Mouse (Mus musculus): ENCODE measurements at regions not wholly inside any gene's neighbourhood (a gene's known extent, or its start where the extent isn't known, plus 50 kb on each side); places are given as distances from the start of the nearest gene placed in this dataset.
"Not testable (repeated sequence)": the region's sequence is repeated elsewhere in the genome, so short reads cannot be mapped to it uniquely, and the experiment has no call there.

DNA sequence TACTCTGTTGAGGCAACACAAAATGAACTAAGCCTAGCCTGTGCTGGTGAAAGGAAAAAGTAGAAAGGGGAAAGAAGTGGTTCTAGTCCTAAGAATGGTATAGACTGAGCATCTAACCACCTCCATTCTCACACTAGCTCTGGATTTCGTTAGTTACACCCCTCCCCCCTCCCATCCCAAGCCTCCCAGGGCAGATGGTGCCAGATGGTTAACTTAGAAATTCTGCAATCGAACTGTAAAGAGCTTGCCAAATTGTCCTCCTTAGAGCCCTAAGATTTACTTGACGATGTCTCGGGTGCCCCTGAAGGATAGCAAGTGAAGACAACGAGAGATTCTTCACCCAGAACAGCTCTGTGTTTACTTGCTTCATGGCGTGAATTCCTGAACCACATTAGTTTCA lies 453.7 kb upstream of the Clint1 start:
- H3K4me2 ChIP-seq (replicated peaks), result no peak overlapping the region
- H3K27me3 ChIP-seq (replicated peaks), result no peaks in the 10 kb centered on the region
- no peak overlapping the region for H3K9ac ChIP-seq
- ATAC-seq, result no peak
- no peak overlapping the region for H3K4me3 ChIP-seq (replicated peaks)
- no peaks in the 10 kb centered on the region for H3K36me3 ChIP-seq
- H3K4me1 ChIP-seq (replicated peaks), result no peaks in the 10 kb centered on the region
- no peak overlapping the region for H3K27ac ChIP-seq
- 40% methylated on average over 6 of the region's 6 CpGs for WGBS
- H3K9me3 ChIP-seq, result no peaks in the 10 kb centered on the region

DNA sequence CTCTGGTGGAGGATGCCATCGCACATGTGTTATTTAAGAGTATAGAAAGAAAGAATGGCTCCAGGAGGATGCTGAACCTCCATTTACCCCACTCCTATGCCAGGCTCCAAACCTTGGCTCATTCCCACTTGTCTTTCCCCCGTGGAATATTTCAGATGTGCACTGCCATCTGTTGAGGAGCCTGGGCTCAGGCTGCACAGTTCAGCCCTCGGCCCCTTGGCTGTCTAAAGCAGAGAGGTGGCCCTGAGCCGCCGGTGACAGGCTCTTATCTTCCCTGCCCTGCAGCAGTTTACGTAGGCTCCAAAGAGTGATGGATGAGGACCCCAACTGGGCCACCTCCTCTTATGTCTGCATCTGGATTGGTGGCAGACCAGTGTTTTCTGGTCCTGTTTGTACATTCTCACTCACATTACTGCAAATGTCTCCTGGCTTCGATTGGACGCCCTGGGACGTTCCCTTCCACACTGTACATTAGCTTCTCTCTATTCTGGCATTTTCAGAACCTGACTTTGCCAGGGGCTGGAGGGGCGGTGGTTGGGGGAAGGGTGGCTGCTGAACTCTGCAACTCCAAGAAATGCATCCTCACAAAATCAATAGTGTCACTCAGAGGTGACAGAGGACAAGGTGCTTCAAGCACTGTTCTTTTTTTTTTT lies 447.3 kb upstream of the Clint1 start:
- no peaks in the 10 kb centered on the region for H3K4me1 ChIP-seq (replicated peaks)
- ATAC-seq, result no peak

DNA sequence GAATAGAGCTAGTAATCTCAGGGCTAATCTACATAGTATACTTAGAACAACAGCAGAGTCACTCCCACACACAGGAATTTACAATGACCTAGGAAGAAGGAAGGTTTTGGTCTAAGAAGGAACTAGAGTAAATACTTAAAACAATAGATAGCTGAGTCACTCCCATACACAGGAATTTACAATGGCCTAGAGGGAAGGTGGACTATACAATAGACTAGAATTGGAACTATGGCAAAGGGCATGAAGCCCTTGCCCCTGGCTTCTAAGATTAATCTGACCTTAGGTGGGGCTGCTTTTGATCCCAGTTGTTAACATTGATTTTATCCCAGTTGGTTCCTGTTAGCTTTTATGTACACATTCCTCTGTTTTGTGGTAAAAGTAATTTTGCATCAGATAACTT lies 427.8 kb upstream of the Clint1 start:
- not testable (repeated sequence) for H3K4me3 ChIP-seq (replicated peaks); H3K36me3 ChIP-seq; H3K4me1 ChIP-seq (replicated peaks); ATAC-seq; H3K27me3 ChIP-seq (replicated peaks); H3K27ac ChIP-seq; H3K9me3 ChIP-seq; H3K9ac ChIP-seq; H3K4me2 ChIP-seq (replicated peaks)

More for the DNA sequence above, 447.3 kb upstream of the Clint1 start:
- no peak overlapping the region for H3K4me2 ChIP-seq (replicated peaks)
- H3K4me3 ChIP-seq (replicated peaks), result no peak overlapping the region
- no peaks in the 10 kb centered on the region for H3K36me3 ChIP-seq
- H3K27ac ChIP-seq, result no peak overlapping the region
- H3K9me3 ChIP-seq, result no peaks in the 10 kb centered on the region
- no peaks in the 10 kb centered on the region for H3K27me3 ChIP-seq (replicated peaks)
- no peak overlapping the region for H3K9ac ChIP-seq
- 58% methylated on average over 10 of the region's 10 CpGs for WGBS

DNA sequence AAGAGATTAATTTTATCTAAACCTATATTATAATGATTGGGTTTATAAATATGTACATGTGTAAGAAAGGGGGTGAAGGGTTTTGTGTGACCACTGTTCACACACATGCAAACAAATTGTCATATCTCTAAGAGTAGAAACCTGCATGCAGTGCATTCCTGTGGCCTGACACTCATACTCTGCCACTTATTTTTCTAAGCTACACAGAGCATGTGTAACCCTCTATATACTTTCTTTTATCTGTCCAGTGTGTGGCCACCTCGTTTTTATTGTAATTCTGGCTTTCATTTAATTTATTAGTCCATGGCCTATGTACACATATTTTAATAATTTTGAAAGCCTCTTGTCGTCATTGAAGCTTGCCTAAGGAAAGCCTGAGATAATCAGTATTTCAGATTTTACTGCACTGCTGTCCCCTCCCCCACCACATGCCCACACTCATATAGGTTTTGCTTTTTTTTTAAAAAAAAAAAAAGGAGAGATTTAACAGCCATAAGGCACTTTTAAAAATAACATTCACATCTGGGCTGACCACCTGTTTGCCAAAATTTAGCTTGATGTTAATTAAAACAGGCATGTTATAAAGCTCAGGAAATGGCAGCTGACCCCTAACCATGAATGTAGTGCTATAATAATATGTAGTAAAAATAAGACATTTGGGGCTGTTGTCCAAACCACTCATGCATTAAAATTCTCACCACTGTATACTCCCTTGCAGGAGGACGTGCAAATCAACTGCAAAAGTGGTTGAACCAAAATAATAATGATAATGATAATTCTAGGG lies 410.7 kb upstream of the Clint1 start:
- no peak overlapping the region for H3K27ac ChIP-seq
- no peaks in the 10 kb centered on the region for H3K36me3 ChIP-seq
- H3K9me3 ChIP-seq, result no peaks in the 10 kb centered on the region
- no peak overlapping the region for H3K4me2 ChIP-seq (replicated peaks)
- no peak overlapping the region for H3K4me3 ChIP-seq (replicated peaks)
- no peaks in the 10 kb centered on the region for H3K27me3 ChIP-seq (replicated peaks)
- no peak for ATAC-seq
- H3K4me1 ChIP-seq (replicated peaks), result no peaks in the 10 kb centered on the region
- WGBS, result 57% methylated on average over 3 of the region's 3 CpGs
- H3K9ac ChIP-seq, result no peak overlapping the region

DNA sequence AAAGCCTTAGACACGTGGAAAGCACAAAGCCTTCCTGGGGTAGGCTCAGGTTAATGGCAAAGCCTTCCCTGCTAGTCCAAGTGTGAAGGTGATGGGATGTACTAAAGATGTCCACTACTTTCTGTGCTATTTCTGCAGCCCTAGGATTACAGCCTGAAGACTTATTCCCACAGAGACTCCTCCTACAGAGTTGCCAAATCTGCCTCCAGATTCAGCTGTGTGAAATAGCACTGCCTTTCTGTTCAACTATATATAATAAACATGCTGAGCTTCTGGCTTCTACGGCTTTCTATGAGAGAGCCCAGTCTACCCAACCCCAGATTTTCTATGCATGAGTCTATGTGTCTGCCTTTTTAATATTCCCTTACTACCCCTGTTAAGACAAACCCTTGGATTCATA lies 405.3 kb upstream of the Clint1 start:
- Histone ChIP-seq H3K4me2 (replicated peaks) (no peak overlapping the region), H3K9ac (no peak overlapping the region), H3K27me3 (replicated peaks) (no peaks in the 10 kb centered on the region), H3K9me3 (no peaks in the 10 kb centered on the region), H3K4me3 (replicated peaks) (no peak overlapping the region), H3K36me3 (no peaks in the 10 kb centered on the region), H3K4me1 (replicated peaks) (no peaks in the 10 kb centered on the region), H3K27ac (no peak overlapping the region)
- no peak for ATAC-seq
- 80% methylated on average over 2 of the region's 2 CpGs for WGBS

DNA sequence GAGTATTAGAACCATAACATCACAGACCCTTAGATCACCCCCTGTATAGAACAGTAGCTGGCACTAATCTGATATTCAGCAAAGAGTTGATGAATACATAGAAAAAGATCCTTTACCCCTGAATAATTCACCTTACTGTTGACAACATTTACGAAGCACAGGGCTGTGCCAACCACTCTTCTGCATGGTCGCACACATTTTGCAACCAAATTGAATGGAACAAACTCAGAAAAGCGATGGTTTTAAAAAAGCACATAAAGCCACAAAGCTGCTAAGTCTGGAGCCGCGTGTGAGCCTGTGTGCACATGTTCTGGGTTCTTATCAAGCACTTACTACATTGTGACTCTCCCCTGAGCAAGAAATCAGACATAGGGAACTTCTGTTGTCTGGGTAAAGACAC lies 397.6 kb upstream of the Clint1 start:
- Histone ChIP-seq H3K4me3 (replicated peaks) (no peak overlapping the region), H3K27me3 (replicated peaks) (no peaks in the 10 kb centered on the region), H3K36me3 (no peaks in the 10 kb centered on the region), H3K4me2 (replicated peaks) (no peak overlapping the region), H3K4me1 (replicated peaks) (0 out of 2 replicates have a peak, but pooled peaks cover 3% of the 10 kb centered on the region), H3K9ac (no peak overlapping the region), H3K9me3 (no peaks in the 10 kb centered on the region), H3K27ac (no peak overlapping the region)
- ATAC-seq, result no peak
- 88% methylated on average over 5 of the region's 5 CpGs for WGBS

DNA sequence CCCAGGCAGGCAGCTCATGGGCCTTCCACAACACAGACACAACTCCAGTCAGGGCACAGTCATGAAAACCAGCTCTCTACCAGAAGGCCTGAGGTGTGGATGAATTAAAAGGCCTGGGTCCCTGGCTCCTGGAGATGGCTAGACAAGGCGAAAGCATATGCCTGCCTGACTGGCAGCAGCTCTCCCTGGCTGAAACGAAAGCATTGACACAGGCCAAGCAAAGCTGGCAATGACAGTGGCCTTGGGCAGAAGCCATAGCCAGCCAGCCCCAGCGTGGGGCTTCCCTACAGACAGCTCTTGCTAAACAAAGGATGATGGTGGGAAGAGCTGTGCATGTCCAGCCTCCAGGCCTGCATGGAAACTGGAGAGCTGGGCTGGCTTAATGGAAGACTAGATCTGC lies 396.9 kb upstream of the Clint1 start:
- H3K4me1 ChIP-seq (replicated peaks), result 0 out of 2 replicates have a peak, but pooled peaks cover 3% of the 10 kb centered on the region
- no peak for ATAC-seq
- no peaks in the 10 kb centered on the region for H3K36me3 ChIP-seq
- no peak overlapping the region for H3K9ac ChIP-seq
- H3K9me3 ChIP-seq, result no peaks in the 10 kb centered on the region
- WGBS, result 78% methylated on average over 3 of the region's 3 CpGs
- H3K27me3 ChIP-seq (replicated peaks), result no peaks in the 10 kb centered on the region
- no peak overlapping the region for H3K27ac ChIP-seq
- no peak overlapping the region for H3K4me2 ChIP-seq (replicated peaks)
- no peak overlapping the region for H3K4me3 ChIP-seq (replicated peaks)

DNA sequence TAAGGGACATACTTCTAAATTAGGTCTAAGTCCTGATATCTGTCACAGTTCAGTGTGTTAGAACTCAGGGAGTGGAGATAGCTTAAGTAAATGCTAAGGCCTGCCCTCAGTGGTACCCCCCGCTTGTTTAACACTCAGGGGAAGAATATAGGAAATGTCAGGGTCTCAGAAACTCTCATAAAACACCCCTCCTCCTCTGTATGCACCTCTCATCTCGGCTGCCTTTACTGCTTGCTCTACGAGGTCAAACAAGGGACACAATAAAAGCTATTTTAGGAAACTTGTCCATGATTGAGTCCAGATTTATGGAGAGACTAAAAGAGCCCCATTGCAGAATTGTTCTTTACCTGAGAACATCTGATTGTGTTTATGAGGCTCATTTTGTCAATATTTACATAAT lies 395.1 kb upstream of the Clint1 start:
- Histone ChIP-seq H3K9me3 (no peaks in the 10 kb centered on the region), H3K27me3 (replicated peaks) (no peaks in the 10 kb centered on the region), H3K4me3 (replicated peaks) (no peak overlapping the region), H3K9ac (no peak overlapping the region), H3K4me2 (replicated peaks) (no peak overlapping the region), H3K27ac (no peak overlapping the region), H3K36me3 (no peaks in the 10 kb centered on the region), H3K4me1 (replicated peaks) (0 out of 2 replicates have a peak, but pooled peaks cover 3% of the 10 kb centered on the region)
- no peak for ATAC-seq
- 26% methylated on average over 3 of the region's 3 CpGs for WGBS

DNA sequence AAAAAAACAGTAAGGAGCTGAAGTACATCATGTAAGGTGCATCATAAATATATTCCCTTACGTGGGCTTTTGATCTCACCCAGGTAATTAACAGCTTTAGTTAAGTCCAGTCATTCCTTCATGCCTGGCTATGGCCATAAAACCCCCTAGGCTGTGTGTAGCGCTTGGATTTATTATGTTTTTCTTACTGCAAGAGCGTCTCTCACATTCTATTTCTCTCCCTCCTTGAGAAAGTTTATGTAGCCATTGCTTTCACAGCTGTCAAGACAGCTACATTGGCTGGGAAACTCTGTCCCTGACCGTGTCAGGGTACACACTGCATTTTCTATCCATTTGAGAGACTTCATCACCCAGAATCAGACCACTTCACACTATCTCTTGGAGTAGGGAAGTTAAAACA lies 394.3 kb upstream of the Clint1 start:
- H3K9ac ChIP-seq, result no peak overlapping the region
- no peak overlapping the region for H3K27ac ChIP-seq
- ATAC-seq, result no peak
- 0 out of 2 replicates have a peak, but pooled peaks cover 3% of the 10 kb centered on the region for H3K4me1 ChIP-seq (replicated peaks)
- H3K4me3 ChIP-seq (replicated peaks), result no peak overlapping the region
- H3K36me3 ChIP-seq, result no peaks in the 10 kb centered on the region
- H3K4me2 ChIP-seq (replicated peaks), result no peak overlapping the region
- no peaks in the 10 kb centered on the region for H3K9me3 ChIP-seq
- no peaks in the 10 kb centered on the region for H3K27me3 ChIP-seq (replicated peaks)
- 25% methylated on average over 4 of the region's 4 CpGs for WGBS

DNA sequence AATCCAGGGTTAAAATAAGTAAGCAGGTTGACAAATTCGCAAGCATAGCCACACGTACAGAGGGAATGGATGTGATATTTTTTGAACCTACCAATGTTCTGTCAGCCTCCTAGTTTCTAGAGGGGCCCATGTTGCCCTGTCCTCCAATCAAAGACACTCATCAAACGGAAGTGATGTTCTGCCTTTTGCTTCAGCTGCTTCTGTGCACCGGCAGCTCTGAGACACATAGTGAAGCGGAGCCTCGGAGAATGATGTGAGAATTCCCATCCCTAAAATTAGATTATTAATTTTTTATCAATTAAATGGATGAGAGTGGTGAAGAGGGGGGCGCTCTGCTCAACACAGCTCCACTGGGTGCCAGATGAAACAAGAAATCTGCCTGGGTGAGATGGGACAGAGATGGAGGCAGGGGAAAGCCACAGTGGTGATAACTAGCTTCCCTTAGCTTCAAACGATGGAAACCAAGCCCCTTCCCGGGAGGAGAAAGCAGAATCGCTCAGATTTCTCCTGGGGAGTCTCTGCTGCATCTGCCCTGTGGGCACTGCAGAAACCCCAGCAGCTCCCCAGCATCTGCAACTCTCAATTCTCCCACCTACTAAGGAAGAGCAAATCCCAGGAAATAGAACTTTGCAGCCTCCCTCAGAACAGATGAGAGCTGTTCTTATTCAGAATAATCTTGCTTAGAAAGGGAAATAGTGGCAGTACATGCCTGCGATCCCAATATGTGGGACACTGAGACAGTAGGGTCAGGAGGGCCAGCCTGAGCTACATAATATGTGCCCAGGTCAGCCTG lies 391.7 kb upstream of the Clint1 start:
- Histone ChIP-seq H3K4me2 (replicated peaks) (no peak overlapping the region), H3K36me3 (no peaks in the 10 kb centered on the region), H3K27ac (no peak overlapping the region), H3K27me3 (replicated peaks) (no peaks in the 10 kb centered on the region), H3K4me3 (replicated peaks) (no peak overlapping the region), H3K4me1 (replicated peaks) (0 out of 2 replicates have a peak, but pooled peaks cover 3% of the 10 kb centered on the region), H3K9me3 (no peaks in the 10 kb centered on the region), H3K9ac (no peak overlapping the region)
- WGBS, result 79% methylated on average over 11 of the region's 11 CpGs
- ATAC-seq, result no peak

DNA sequence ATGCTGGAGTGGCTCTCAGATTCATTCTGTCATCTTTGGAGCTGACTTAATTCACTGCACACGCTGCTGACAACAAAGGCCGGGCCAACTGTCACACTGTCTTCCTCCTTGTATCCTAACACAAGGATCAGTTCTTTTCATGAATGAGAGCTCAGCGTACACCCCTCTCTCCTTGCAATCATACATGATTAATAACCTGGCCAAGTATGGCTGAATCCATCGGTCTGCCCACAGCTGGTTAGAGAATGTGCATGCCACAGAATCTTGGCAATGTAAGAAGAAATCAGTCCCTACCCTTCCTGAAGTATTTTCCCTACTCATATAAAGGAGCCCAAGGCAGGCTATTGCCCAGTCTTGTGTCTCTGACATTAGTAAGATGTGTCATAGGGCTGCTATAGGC lies 387.4 kb upstream of the Clint1 start:
- no peak overlapping the region for H3K4me2 ChIP-seq (replicated peaks)
- H3K4me1 ChIP-seq (replicated peaks), result no peaks in the 10 kb centered on the region
- no peak overlapping the region for H3K4me3 ChIP-seq (replicated peaks)
- no peak overlapping the region for H3K9ac ChIP-seq
- no peak for ATAC-seq
- 77% methylated on average over 4 of the region's 4 CpGs for WGBS
- no peaks in the 10 kb centered on the region for H3K9me3 ChIP-seq
- H3K27ac ChIP-seq, result no peak overlapping the region
- H3K27me3 ChIP-seq (replicated peaks), result no peaks in the 10 kb centered on the region
- H3K36me3 ChIP-seq, result no peaks in the 10 kb centered on the region

DNA sequence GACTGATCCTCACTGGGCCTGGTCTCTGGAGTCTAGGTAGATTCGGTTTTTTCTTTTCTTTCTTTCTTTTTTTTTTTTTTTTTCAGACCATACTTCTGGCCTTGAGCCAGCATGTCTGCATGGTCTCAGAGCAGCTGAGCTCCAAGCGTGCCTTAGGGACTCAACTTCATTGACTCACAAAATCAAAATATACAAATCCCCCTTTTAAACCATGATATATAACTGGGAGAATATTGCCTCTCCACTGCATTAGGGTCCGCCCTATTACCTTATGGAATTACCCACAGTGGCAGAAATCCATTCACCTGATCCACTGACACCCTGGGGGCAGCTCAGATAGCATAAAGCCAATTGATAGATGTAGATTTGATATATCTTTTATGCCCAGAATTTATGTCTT lies 385.5 kb upstream of the Clint1 start:
- Histone ChIP-seq H3K4me1 (replicated peaks) (no peaks in the 10 kb centered on the region), H3K9me3 (no peaks in the 10 kb centered on the region), H3K4me3 (replicated peaks) (no peak overlapping the region), H3K27me3 (replicated peaks) (no peaks in the 10 kb centered on the region), H3K36me3 (no peaks in the 10 kb centered on the region), H3K4me2 (replicated peaks) (no peak overlapping the region), H3K9ac (no peak overlapping the region), H3K27ac (no peak overlapping the region)
- no peak for ATAC-seq
- 51% methylated on average over 3 of the region's 3 CpGs for WGBS

Measured in intestine, embryonic 15.5 days (tissue).